19 mouse cellular contexts compared by ENCODE assay signal in the genomic region with DNA sequence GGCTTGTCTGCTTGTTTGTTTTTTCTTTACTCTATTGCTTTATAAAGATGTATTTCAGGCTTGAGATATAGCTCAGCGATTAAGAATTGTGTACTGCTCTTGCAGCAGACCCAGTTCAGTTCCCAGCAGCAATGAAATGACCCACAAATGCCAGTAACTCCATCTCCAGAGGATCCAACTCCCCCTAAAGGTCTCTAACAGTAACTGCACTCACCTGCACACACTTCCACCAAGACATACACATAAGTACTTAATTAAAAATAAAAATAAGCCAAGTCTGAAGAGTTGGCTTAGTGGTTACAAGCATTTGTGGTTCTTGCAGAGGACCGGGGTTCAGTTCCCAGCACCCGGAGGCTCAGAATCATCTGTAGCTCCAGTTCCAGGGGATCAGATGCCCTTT.
"Had no signal": no experiment of that assay in that cellular context is flagged by ENCODE, and none has a peak within 500 bp of the region (broad histone marks: within the 10 kb centered on the region; RNA-seq: fewer than 3 reads in every experiment).

No protein-coding gene starts in this region.

- H3K36me3 ChIP-seq: neural tube, embryonic 15.5 days had no signal

- H3K9ac ChIP-seq: lung, embryonic 14.5 days; midbrain, embryonic 12.5 days; neural tube, embryonic 13.5 days; neural tube, embryonic 15.5 days had no signal

- ATAC-seq: midbrain, embryonic 16.5 days had no signal

- H3K4me1 ChIP-seq: midbrain, embryonic 12.5 days; neural tube, embryonic 15.5 days had no signal

- H3K4me2 ChIP-seq: lung, embryonic 14.5 days; midbrain, embryonic 12.5 days; neural tube, embryonic 13.5 days; neural tube, embryonic 15.5 days had no signal

- H3K27ac ChIP-seq: midbrain, embryonic 10.5 days; midbrain, embryonic 12.5 days; neural tube, embryonic 13.5 days; neural tube, embryonic 15.5 days had no signal

- H3K4me3 ChIP-seq: midbrain, embryonic 10.5 days; midbrain, embryonic 12.5 days; myocyte; neural tube, embryonic 13.5 days; neural tube, embryonic 15.5 days had no signal

- DNase-seq: lung, adult 18-20 months; lung, embryonic 14.5 days; lung, postnatal 10 days; lung, postnatal 4 days; midbrain, embryonic 14.5 days; retina, postnatal 1 day; right cerebral cortex, adult 18-20 months; right cerebral cortex, postnatal 25 days; right cerebral cortex, postnatal 4 days; spleen, adult 18-20 months; thymus, adult 18-20 months; thymus, postnatal 14 days; thymus, postnatal 36 days had no signal

- H3K9me3 ChIP-seq: midbrain, embryonic 12.5 days; neural tube, embryonic 13.5 days; neural tube, embryonic 15.5 days had no signal

- H3K27me3 ChIP-seq: midbrain, embryonic 12.5 days; neural tube, embryonic 13.5 days; neural tube, embryonic 15.5 days had no signal
